Mouse (Mus musculus) myocyte (in vitro differentiated cells): ENCODE results near the gene Xlr3b.

Source experiments
- CEBPB ChIP-seq: IDR thresholded peaks from 2 replicates; pipeline ENCODE4 v1.6.1; 2011; ENCODE audit warnings: mild to moderate bottlenecking, moderate library complexity; ENCODE audit not compliant: poor library complexity, insufficient read depth, severe bottlenecking
- E2F4 ChIP-seq: IDR thresholded peaks from one replicate; pipeline ENCODE4 v1.6.1; 2011; ENCODE audit warnings: mild to moderate bottlenecking, control low read depth, moderate library complexity; ENCODE audit not compliant: insufficient read depth
- MAX ChIP-seq: IDR thresholded peaks from one replicate; pipeline ENCODE4 v1.6.1; 2011; ENCODE audit warnings: low read depth, mild to moderate bottlenecking, control low read depth
- MYOD1 ChIP-seq, 3 experiments: IDR thresholded peaks; one replicate each; pipeline ENCODE4 v1.6.1; 2011; ENCODE audit warnings: control low read depth in 2 of 3, low read depth in 2 of 3, mild to moderate bottlenecking in 2 of 3, moderate library complexity in 1 of 3; ENCODE audit not compliant: insufficient read length in 2 of 3, control insufficient read depth in 1 of 3
- MYOG ChIP-seq, 3 experiments: IDR thresholded peaks; one replicate each; pipeline ENCODE4 v1.6.1; 2011; ENCODE audit warnings: control low read depth in 2 of 3, low read depth in 2 of 3, mild to moderate bottlenecking in 2 of 3; ENCODE audit not compliant: insufficient read length in 2 of 3, control insufficient read depth in 1 of 3, insufficient read depth in 1 of 3
- POLR2A ChIP-seq: IDR thresholded peaks from one replicate; pipeline ENCODE4 v1.6.1; 2011; ENCODE audit warnings: low read depth, mild to moderate bottlenecking, control low read depth, moderate library complexity; ENCODE audit not compliant: insufficient read length
- POLR2AphosphoS2 ChIP-seq: IDR thresholded peaks from one replicate; pipeline ENCODE4 v1.6.1; 2011; ENCODE audit warnings: low read depth, control low read depth; ENCODE audit not compliant: insufficient read length
- REST ChIP-seq: IDR thresholded peaks from one replicate; pipeline ENCODE4 v1.6.1; 2011; ENCODE audit warnings: mild to moderate bottlenecking, control low read depth, moderate library complexity; ENCODE audit not compliant: insufficient read depth, insufficient read length
- SRF ChIP-seq: IDR thresholded peaks from one replicate; pipeline ENCODE4 v1.6.1; 2011; ENCODE audit warnings: low read depth; ENCODE audit not compliant: control insufficient read depth, insufficient read length
- TCF12 ChIP-seq: IDR thresholded peaks from one replicate; pipeline ENCODE4 v1.6.1; 2011; ENCODE audit warnings: mild to moderate bottlenecking, control low read depth; ENCODE audit not compliant: poor library complexity, insufficient read depth, severe bottlenecking
- TCF3 ChIP-seq: IDR thresholded peaks from one replicate; pipeline ENCODE4 v1.6.1; 2011; ENCODE audit warnings: low read depth, control low read depth; ENCODE audit not compliant: insufficient read length
- USF1 ChIP-seq: IDR thresholded peaks from one replicate; pipeline ENCODE4 v1.6.1; 2011; ENCODE audit warnings: low read depth, mild to moderate bottlenecking, control low read depth, moderate library complexity

- TF ChIP-seq POLR2A, result no peak
- no peak for TF ChIP-seq POLR2AphosphoS2
- no peak for TF ChIP-seq E2F4
- TF ChIP-seq USF1, result no peak
- no peak for TF ChIP-seq TCF12
- TF ChIP-seq MYOD1 (IDR thresholded peaks at IDR 0.05; ENCODE audit: control insufficient read depth in 1 of 3, insufficient read length in 2 of 3, low read depth in 2 of 3), result no peak
- TF ChIP-seq CEBPB, result no peak
- no peak for TF ChIP-seq MYOG (IDR thresholded peaks at IDR 0.05; ENCODE audit: control insufficient read depth in 1 of 3, insufficient read depth in 1 of 3, insufficient read length in 2 of 3, low read depth in 2 of 3)
- TF ChIP-seq MAX, result no peak
- no peak for TF ChIP-seq SRF
- no peak for TF ChIP-seq TCF3
- no peak for TF ChIP-seq REST
Observed at GRCm38 (mm10) chrX:73229288-73229687, 37.3 kb downstream of the Xlr3b start.
